Mouse (Mus musculus): Measurements from ENCODE around the gene B3gnt3.
"Not testable (repeated sequence)": the region's sequence is repeated elsewhere in the genome, so short reads cannot be mapped to it uniquely, and the experiment has no call there.

GRCm38 (mm10) chr8:71747082-71747481, 45.5 kb upstream of the B3gnt3 start:
- not testable (repeated sequence) for TF ChIP-seq CTCF (conservative IDR thresholded peaks at IDR 0.05; ENCODE audit: insufficient read depth, insufficient read length, low read depth, low read length); POLR2A (IDR thresholded peaks at IDR 0.05; ENCODE audit: low read depth, low read length)
